Mouse (Mus musculus): Measurements from ENCODE around the gene Plagl2. TPM values are rescaled to one million over a fixed set of nuclear protein-coding genes. Genes with fewer than 3 reads are reported as not detected.

Plagl2 gene
- polyA plus RNA-seq, 1 experiment from 2014 or later: 4.4 TPM

DNA sequence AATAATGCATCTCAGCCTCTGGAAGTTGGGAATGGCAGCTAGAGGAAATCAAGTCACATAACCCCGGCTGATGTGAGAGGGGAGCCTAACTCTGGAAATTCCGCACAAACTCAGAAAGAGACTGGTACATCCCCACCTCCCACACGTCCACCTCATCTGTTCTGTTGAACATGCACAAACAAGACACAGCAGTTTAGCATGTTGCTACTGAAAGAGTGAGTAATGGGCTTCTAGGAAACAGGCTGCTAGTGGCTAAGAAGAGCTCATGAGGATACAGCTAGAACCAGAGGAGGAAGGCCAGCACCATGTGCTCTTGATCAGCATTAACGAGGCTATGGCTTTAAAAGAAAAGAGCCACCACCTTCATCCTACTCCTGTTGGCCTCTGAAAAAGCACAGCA, 3.3 kb downstream of the Plagl2 start:
- Histone ChIP-seq H3K36me3 (peaks cover 26% of the 10 kb centered on the region), H3K9ac (replicated peaks) (no peak overlapping the region), H3K27me3 (replicated peaks) (no peaks in the 10 kb centered on the region), H3K9me3 (replicated peaks) (no peaks in the 10 kb centered on the region), H3K4me1 (peaks cover 46% of the 10 kb centered on the region), H3K4me3 (replicated peaks) (no peak overlapping the region), H3K27ac (replicated peaks) (no peak overlapping the region), H3K4me2 (no peak overlapping the region)
- WGBS: 81% methylated on average over 4 of the region's 4 CpGs
- ATAC-seq (ENCODE audit: low FRiP score): no peak

DNA sequence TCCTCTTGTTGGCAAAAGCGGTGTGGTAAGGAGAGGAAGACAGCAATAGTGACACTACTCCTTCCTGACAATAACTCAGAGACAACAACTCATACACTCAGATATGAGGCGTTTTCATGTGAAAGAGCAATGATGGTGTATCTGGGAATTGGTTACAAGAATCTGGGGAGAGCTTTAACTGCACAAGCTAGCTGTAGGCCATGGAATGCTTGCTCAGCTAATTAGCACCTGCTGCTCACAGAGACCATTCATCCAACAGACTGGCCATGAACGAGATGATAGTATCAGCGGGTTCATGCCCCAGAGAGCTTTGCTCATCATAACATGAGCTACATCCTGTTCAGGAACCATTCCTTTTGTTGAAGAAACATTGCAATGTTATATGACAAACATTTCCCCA, 4.0 kb downstream of the Plagl2 start:
- Histone ChIP-seq H3K4me3 (replicated peaks) (no peak overlapping the region), H3K36me3 (peaks cover 31% of the 10 kb centered on the region), H3K27me3 (replicated peaks) (no peaks in the 10 kb centered on the region), H3K9ac (replicated peaks) (no peak overlapping the region), H3K4me2 (no peak overlapping the region), H3K4me1 (peaks cover 41% of the 10 kb centered on the region), H3K9me3 (replicated peaks) (no peaks in the 10 kb centered on the region), H3K27ac (replicated peaks) (no peak overlapping the region)
- WGBS: 57% methylated on average over 4 of the region's 4 CpGs
- ATAC-seq (ENCODE audit: low FRiP score): no peak

DNA sequence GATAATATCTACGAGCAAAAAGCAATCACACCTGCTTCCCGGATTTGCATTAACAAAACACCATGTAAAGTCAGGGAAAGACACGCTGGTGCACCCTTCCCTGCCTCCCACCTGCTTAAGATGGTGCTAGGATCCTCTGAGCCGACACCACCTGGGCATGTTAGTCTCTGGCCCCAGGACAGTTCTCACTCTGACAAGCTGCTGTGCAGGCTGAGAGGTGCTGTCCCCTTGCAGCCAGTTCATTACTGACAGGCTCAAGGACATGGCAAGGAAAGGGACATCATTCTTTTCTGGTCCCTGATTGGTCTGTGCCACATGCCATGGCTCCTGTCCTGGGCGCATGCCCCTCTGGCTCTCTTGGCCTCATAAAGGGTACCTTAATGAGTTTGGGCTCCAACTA, 12.7 kb downstream of the Plagl2 start:
- H3K4me1 ChIP-seq: peaks cover 23% of the 10 kb centered on the region
- no peak overlapping the region for H3K27ac ChIP-seq (replicated peaks)
- H3K9ac ChIP-seq (replicated peaks): no peak overlapping the region
- no peaks in the 10 kb centered on the region for H3K9me3 ChIP-seq (replicated peaks)
- no peak overlapping the region for H3K4me3 ChIP-seq (replicated peaks)
- ATAC-seq (ENCODE audit: low FRiP score): no peak
- no peak overlapping the region for H3K4me2 ChIP-seq
- WGBS: 93% methylated on average over 5 of the region's 5 CpGs
- no peaks in the 10 kb centered on the region for H3K27me3 ChIP-seq (replicated peaks)
- H3K36me3 ChIP-seq: peaks cover 52% of the 10 kb centered on the region

DNA sequence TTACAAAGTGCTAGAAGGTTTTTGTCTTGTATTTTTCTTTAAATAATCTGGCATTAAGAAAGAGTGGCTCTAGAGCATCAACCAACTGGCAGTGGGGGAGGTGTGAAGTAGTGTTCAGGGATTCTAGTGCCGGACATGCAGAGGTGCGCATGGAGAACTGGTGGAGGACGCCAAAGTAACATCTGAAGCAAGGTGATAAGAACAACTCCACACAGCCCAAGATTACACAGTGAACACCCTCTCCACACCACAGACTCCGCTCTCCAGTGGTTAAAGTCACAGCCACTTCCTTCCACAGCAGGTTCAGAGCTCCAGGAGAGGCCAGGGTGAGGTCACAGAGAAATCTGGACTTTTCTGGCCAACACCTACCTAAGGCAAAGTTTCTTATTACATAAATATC, 13.3 kb downstream of the Plagl2 start:
- Histone ChIP-seq H3K36me3 (peaks cover 48% of the 10 kb centered on the region), H3K4me3 (replicated peaks) (no peak overlapping the region), H3K4me1 (peaks cover 23% of the 10 kb centered on the region), H3K4me2 (no peak overlapping the region), H3K27me3 (replicated peaks) (no peaks in the 10 kb centered on the region), H3K9me3 (replicated peaks) (no peaks in the 10 kb centered on the region), H3K27ac (replicated peaks) (no peak overlapping the region), H3K9ac (replicated peaks) (no peak overlapping the region)
- WGBS: 89% methylated on average over 4 of the region's 4 CpGs
- ATAC-seq (ENCODE audit: low FRiP score): no peak

DNA sequence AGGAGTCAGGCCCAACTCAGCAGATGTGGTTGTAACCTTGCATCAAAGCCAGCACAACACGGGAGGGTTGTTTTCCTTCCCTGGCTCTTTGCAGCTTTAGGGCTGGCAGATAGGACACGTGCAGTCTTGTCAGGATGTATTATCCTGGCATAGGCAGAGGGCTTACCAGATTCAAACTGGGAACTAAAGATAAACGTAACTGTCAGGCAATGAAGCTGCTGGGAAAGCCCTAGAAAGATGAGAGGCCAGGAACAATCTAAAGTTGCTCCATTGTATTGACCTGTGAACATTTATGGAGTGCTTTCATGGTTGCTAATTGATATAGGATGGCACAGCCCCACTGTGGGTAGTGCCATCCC, 15.7 kb downstream of the Plagl2 start:
- H3K27ac ChIP-seq (replicated peaks): peak overlapping the region; percentile 84
- no peaks in the 10 kb centered on the region for H3K27me3 ChIP-seq (replicated peaks)
- H3K4me2 ChIP-seq: peak overlapping the region; percentile 69
- H3K9ac ChIP-seq (replicated peaks): peak overlapping the region; percentile 74; the same call in 1 of the 2 replicates
- H3K4me3 ChIP-seq (replicated peaks): peak overlapping the region; percentile 64
- H3K4me1 ChIP-seq: peaks cover 23% of the 10 kb centered on the region
- no peak for ATAC-seq (ENCODE audit: low FRiP score)
- no peaks in the 10 kb centered on the region for H3K9me3 ChIP-seq (replicated peaks)
- peaks cover 34% of the 10 kb centered on the region for H3K36me3 ChIP-seq
- 2% methylated on average over 3 of the region's 3 CpGs for WGBS

DNA sequence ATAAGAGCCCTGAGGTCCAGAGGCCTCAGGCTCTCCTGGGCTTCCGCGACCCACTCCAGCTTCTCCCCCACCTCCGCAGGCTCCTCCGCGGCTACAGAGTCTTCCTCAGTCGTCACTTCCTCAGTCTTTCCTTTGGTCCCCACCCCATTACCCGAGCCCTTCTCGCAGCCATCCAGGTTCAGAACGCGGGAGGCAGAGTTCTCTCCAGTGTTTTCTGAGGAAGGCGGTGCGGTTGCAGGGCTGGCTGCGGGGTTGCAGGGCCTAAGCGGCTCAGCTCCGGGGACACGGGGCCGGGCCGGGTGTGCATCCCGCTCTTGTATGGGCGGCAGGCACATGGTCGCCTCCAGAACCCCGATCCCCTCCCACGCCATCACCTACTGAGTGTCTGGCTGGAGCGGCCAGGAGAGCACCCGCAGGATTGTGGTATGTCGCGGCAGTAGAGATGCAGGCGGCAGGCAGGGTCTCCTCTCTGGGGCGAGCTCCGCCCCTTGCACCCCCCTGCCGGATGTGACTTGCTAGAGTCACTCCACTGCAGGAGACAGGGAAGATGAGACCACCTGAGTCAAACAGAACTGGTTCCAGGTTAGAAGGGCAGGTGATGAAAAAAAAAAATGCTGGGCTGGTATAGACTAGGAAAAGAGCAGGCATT, 16.2 kb downstream of the Plagl2 start, which contains the start of gene Tspyl3:
Tspyl3 (minus strand) TSS at position 496 of the 649 bp plus-strand sequence.
- peak within 1 kb of the TSS; percentile 84 for H3K27ac ChIP-seq (replicated peaks)
- peaks cover 29% of the 10 kb centered on the region for H3K36me3 ChIP-seq
- H3K4me1 ChIP-seq: peaks cover 23% of the 10 kb centered on the region
- H3K4me3 ChIP-seq (replicated peaks): peak within 1 kb of the TSS; percentile 64
- H3K9me3 ChIP-seq (replicated peaks): no peaks in the 10 kb centered on the region
- WGBS: 3% methylated on average over 31 of the region's 31 CpGs
- H3K27me3 ChIP-seq (replicated peaks): no peaks in the 10 kb centered on the region
- peak; percentile 92 for ATAC-seq (ENCODE audit: low FRiP score)
- H3K9ac ChIP-seq (replicated peaks): peak within 1 kb of the TSS; percentile 74
- H3K4me2 ChIP-seq: peak within 1 kb of the TSS; percentile 69

DNA sequence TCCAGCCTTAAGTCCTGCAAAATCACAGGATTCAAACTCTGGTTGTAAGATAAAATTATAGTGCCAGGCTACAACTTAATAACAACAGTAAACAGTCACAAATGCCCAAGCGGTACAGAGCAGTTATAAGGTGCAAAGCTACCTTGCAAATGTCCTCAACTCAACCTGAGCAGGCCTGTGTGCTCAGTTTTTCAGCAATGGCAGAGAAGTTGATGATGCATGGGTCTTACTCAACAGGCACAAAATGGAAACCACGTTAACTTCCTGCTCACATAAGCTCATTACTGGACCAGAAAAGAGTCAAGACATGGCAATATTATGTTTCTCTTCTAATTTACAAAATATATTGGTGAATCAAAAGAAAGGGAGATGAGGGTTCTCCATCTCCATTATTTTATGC, 18.7 kb downstream of the Plagl2 start:
- 95% methylated on average over 2 of the region's 2 CpGs for WGBS
- Histone ChIP-seq H3K4me2 (no peak overlapping the region), H3K4me1 (peaks cover 23% of the 10 kb centered on the region), H3K4me3 (replicated peaks) (no peak overlapping the region), H3K36me3 (peaks cover 8% of the 10 kb centered on the region; the same call in 1 of the 2 replicates), H3K27me3 (replicated peaks) (no peaks in the 10 kb centered on the region), H3K9me3 (replicated peaks) (no peaks in the 10 kb centered on the region), H3K9ac (replicated peaks) (no peak overlapping the region), H3K27ac (replicated peaks) (no peak overlapping the region)
- ATAC-seq (ENCODE audit: low FRiP score): no peak

DNA sequence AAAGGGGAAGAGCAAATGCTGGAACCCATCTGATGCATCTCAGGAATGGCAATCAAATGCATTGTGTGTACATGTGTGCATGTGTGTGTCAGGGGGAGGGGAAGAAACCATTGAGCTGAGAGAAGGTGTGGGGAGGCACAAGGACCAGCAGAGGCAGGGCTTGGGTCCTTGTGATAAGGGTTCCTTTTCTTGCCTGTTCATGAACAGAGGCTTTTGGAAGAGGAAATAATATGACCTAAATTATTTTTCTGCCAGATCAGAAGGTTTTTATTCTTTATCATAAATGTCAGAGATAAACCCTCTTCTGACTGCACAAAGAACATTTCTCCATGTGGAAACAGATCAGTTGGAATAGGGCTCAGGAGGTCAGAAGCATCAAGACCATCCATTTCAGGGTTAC, 19.1 kb downstream of the Plagl2 start:
- no peak overlapping the region for H3K9ac ChIP-seq (replicated peaks)
- no peaks in the 10 kb centered on the region for H3K9me3 ChIP-seq (replicated peaks)

DNA sequence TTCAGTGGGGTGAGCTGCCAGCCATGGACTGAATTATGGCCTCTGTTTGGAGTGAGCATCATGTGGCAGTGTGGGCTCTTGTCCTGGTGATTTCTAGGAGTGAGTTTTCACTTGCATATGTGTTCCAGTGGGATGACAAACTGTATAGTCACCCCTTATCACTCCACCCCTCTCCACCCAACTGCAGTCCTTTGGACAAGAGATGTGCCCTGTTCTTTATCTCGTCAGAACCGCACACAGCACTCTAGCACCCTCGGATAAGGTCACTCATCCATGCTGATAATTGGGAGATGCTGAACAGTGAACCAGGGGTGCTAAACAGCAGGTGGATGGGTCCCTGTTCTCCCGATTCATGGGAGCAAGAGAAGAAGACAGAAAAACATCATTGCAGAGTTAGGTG, 19.6 kb downstream of the Plagl2 start:
- 95% methylated on average over 4 of the region's 4 CpGs for WGBS
- Histone ChIP-seq H3K9me3 (replicated peaks) (no peaks in the 10 kb centered on the region), H3K27ac (replicated peaks) (no peak overlapping the region)

More for the DNA sequence above, 19.1 kb downstream of the Plagl2 start:
- H3K4me2 ChIP-seq: no peak overlapping the region
- H3K27me3 ChIP-seq (replicated peaks): no peaks in the 10 kb centered on the region
- no peak overlapping the region for H3K4me3 ChIP-seq (replicated peaks)
- peaks cover 8% of the 10 kb centered on the region; the same call in 1 of the 2 replicates for H3K36me3 ChIP-seq
- H3K27ac ChIP-seq (replicated peaks): no peak overlapping the region
- H3K4me1 ChIP-seq: peaks cover 23% of the 10 kb centered on the region
- no peak for ATAC-seq (ENCODE audit: low FRiP score)

DNA sequence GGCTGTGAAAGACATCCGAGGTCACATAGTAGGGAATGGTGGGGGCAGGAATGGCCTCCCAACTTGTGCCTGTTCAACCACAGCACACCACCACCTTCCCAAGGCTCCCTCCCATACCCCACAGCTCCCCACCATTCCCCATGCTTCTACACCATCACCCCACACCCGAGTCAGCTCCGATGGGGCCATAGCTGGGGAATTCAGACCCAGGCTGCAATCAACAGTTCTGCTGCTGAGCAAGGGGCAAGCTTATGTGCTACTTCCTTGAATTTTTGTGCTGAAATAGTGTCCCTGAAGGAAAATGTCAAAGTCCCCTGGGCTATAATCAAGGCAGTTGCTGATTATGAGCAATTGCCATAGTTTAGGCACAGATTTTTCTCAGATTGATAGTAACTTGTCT, 22.7 kb downstream of the Plagl2 start:
- Histone ChIP-seq H3K9me3 (replicated peaks) (no peaks in the 10 kb centered on the region), H3K36me3 (peaks cover 8% of the 10 kb centered on the region; the same call in 1 of the 2 replicates), H3K4me1 (no peaks in the 10 kb centered on the region), H3K4me2 (no peak overlapping the region), H3K27me3 (replicated peaks) (no peaks in the 10 kb centered on the region), H3K9ac (replicated peaks) (no peak overlapping the region), H3K27ac (replicated peaks) (no peak overlapping the region), H3K4me3 (replicated peaks) (no peak overlapping the region)
- 76% methylated on average over 3 of the region's 3 CpGs for WGBS
- ATAC-seq (ENCODE audit: low FRiP score): no peak

More for the DNA sequence above, 19.6 kb downstream of the Plagl2 start:
- Histone ChIP-seq H3K36me3 (peaks cover 8% of the 10 kb centered on the region; the same call in 1 of the 2 replicates), H3K9ac (replicated peaks) (no peak overlapping the region), H3K27me3 (replicated peaks) (no peaks in the 10 kb centered on the region), H3K4me2 (no peak overlapping the region), H3K4me3 (replicated peaks) (no peak overlapping the region), H3K4me1 (peaks cover 23% of the 10 kb centered on the region)
- no peak for ATAC-seq (ENCODE audit: low FRiP score)

DNA sequence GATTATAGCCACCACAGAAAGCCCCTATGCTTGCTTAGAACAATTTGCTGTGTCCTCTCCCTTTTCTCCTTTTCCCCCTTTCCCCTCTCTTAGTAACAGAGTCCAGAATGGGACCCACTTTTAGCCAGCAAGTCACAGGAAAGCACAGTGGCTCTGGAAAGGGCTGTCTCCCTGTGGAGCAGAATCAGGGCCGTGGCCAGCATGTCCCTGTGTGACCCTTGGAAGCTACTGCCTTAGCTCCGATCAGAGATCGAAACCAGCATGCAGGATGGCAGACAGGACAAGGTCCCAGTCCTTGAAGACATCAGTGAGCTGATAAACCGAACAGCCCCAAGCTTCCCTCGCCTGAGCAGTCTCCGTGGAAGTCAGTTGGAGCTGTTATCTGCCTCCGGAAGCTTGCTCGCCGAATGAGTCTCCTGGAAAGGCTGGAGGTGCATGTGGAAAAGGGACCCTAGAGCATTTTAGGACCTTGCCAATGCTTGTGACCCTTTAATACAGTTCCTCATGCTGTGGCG, 23.3 kb downstream of the Plagl2 start:
- no peak overlapping the region for H3K4me2 ChIP-seq
- no peak for ATAC-seq (ENCODE audit: low FRiP score)
- 88% methylated on average over 10 of the region's 10 CpGs for WGBS

DNA sequence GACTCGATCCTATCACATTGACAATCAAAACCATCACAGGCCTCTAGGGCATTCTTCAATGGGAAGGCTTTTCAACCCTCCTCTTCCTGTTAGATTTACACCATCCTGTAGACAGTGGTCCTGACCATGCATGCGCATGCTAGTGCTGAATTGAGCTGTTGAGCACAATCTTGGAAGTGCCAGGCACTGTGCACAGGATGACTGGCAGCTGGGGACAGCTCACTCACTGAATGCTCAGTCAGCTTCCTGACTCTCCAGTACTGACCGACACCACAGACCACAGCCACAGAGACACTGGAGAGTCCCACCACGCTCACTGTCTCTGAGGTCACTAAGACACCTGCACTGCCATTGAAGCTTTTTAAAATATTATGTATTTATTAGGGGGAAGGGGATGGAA, 25.8 kb downstream of the Plagl2 start:
- Histone ChIP-seq H3K4me3 (replicated peaks) (no peak overlapping the region), H3K36me3 (peaks cover 5% of the 10 kb centered on the region), H3K4me2 (no peak overlapping the region), H3K9ac (replicated peaks) (no peak overlapping the region), H3K27me3 (replicated peaks) (no peaks in the 10 kb centered on the region), H3K27ac (replicated peaks) (no peak overlapping the region), H3K9me3 (replicated peaks) (no peaks in the 10 kb centered on the region), H3K4me1 (no peaks in the 10 kb centered on the region)
- 86% methylated on average over 4 of the region's 4 CpGs for whole genome bisulfite sequencing
- no peak for ATAC-seq (ENCODE audit: low FRiP score)

More for the DNA sequence above, 23.3 kb downstream of the Plagl2 start:
- Histone ChIP-seq H3K36me3 (peaks cover 8% of the 10 kb centered on the region; the same call in 1 of the 2 replicates), H3K4me1 (no peaks in the 10 kb centered on the region), H3K27me3 (replicated peaks) (no peaks in the 10 kb centered on the region), H3K9me3 (replicated peaks) (no peaks in the 10 kb centered on the region), H3K9ac (replicated peaks) (no peak overlapping the region), H3K27ac (replicated peaks) (no peak overlapping the region), H3K4me3 (replicated peaks) (no peak overlapping the region)

Data from neural tube, embryonic 15.5 days (tissue).